Mouse (Mus musculus) adrenal gland, adult 2 months (tissue): ENCODE results near the gene Scarf1. TPM values are rescaled to one million over a fixed set of nuclear protein-coding genes. Genes with fewer than 3 reads are reported as not detected.
"Not testable (repeated sequence)": the region's sequence is repeated elsewhere in the genome, so short reads cannot be mapped to it uniquely, and the experiment has no call there.

Source experiments
- DNase-seq: peaks from one replicate; pipeline ENCODE4 v3.0.0; 2021
- polyA plus RNA-seq: library from polyadenylated mRNA; depleted of rRNA; stranded (reverse); fragments of >200 nt; gene quantifications from 2 replicates; pipeline ENCODE4 v1.2.3, GENCODE M21; 2012
- total RNA-seq, 2 experiments: library from RNA; stranded (reverse); gene quantifications; 2 replicates each; pipeline ENCODE4 v1.2.3; 2021

The Scarf1 gene
- total and polyA plus RNA-seq, 3 experiments, result 7.5 to 27.4 (median 7.8) TPM

GRCm38 (mm10) chr11:75537491-75538183 lies 24.3 kb downstream of the Scarf1 start:
- DNase-seq, result no peak

- no peak for DNase-seq
Observed at GRCm38 (mm10) chr11:75538184-75538969, 25.0 kb downstream of the Scarf1 start.

- DNase-seq, result no peak
Observed at GRCm38 (mm10) chr11:75538970-75539299, 25.6 kb downstream of the Scarf1 start.

- no peak for DNase-seq
Observed at GRCm38 (mm10) chr11:75540209-75540608, 26.9 kb downstream of the Scarf1 start.

GRCm38 (mm10) chr11:75540710-75541581 lies 27.6 kb downstream of the Scarf1 start:
- no peak for DNase-seq

GRCm38 (mm10) chr11:75544713-75545112 lies 31.4 kb downstream of the Scarf1 start:
- no peak for DNase-seq

GRCm38 (mm10) chr11:75546057-75546456 lies 32.7 kb downstream of the Scarf1 start:
- DNase-seq, result no peak

GRCm38 (mm10) chr11:75549658-75550111 lies 36.3 kb downstream of the Scarf1 start:
- peak; percentile 47 for DNase-seq

- DNase-seq, result no peak
Observed at GRCm38 (mm10) chr11:75550200-75550946, 37.0 kb downstream of the Scarf1 start.

- no peak for DNase-seq
Observed at GRCm38 (mm10) chr11:75551321-75551720, 38.0 kb downstream of the Scarf1 start.

GRCm38 (mm10) chr11:75551961-75552441 lies 38.7 kb downstream of the Scarf1 start:
- DNase-seq, result peak; percentile 38

- DNase-seq, result no peak
Observed at GRCm38 (mm10) chr11:75552906-75553482, 39.7 kb downstream of the Scarf1 start.

- DNase-seq, result not testable (repeated sequence)
Observed at GRCm38 (mm10) chr11:75556006-75556405, 42.7 kb downstream of the Scarf1 start.

GRCm38 (mm10) chr11:75557142-75557541 lies 43.8 kb downstream of the Scarf1 start:
- no peak for DNase-seq

- DNase-seq, result no peak
Observed at GRCm38 (mm10) chr11:75558101-75558500, 44.8 kb downstream of the Scarf1 start.

GRCm38 (mm10) chr11:75559870-75560504 lies 46.6 kb downstream of the Scarf1 start:
- no peak for DNase-seq

GRCm38 (mm10) chr11:75560530-75561409 lies 47.4 kb downstream of the Scarf1 start:
- no peak for DNase-seq

- no peak for DNase-seq
Observed at GRCm38 (mm10) chr11:75561410-75561791, 48.1 kb downstream of the Scarf1 start.

GRCm38 (mm10) chr11:75562840-75563239 lies 49.5 kb downstream of the Scarf1 start:
- DNase-seq, result no peak
